Comparison of ENCODE assay signal across 15 mouse cellular contexts in the genomic region with DNA sequence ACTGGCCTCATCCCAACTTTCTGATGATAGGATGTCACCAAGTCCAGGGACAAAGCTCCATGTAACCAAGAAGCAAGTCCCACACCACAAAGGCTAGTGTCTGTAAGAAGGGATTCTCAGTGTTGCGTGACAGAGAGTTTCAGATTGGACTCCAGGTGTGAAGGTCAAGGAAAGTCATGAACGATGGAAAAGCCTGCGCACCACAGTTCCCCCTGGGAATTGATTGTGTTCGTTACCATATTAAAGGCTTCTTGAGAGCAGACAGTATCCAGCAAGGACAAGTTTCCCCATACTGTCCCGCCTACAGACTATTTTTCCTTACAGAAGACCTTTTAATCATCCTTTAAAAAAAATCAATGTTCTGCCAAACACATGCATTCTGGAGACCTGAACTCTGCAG.
"Had no signal": no experiment of that assay in that cellular context is flagged by ENCODE, and none has a peak within 500 bp of the region (broad histone marks: within the 10 kb centered on the region; RNA-seq: fewer than 3 reads in every experiment).

No protein-coding gene starts in this region.

- ATAC-seq: midbrain, embryonic 13.5 days had no signal

- H3K4me3 ChIP-seq: midbrain, embryonic 13.5 days; myocyte; neural tube, embryonic 13.5 days; neural tube, embryonic 15.5 days; stomach, embryonic 15.5 days had no signal

- H3K36me3 ChIP-seq: midbrain, embryonic 13.5 days; neural tube, embryonic 13.5 days; neural tube, embryonic 15.5 days; stomach, embryonic 15.5 days had no signal

- H3K4me2 ChIP-seq: lung, embryonic 14.5 days; midbrain, embryonic 11.5 days; midbrain, embryonic 13.5 days; neural tube, embryonic 13.5 days; neural tube, embryonic 15.5 days; stomach, embryonic 15.5 days had no signal

- H3K4me1 ChIP-seq: neural tube, embryonic 15.5 days; stomach, embryonic 15.5 days had no signal

- H3K27ac ChIP-seq: midbrain, embryonic 13.5 days; neural tube, embryonic 13.5 days; neural tube, embryonic 15.5 days; stomach, embryonic 15.5 days; stomach, postnatal 0 days had no signal

- H3K9ac ChIP-seq: lung, embryonic 14.5 days; midbrain, embryonic 13.5 days; neural tube, embryonic 13.5 days; neural tube, embryonic 15.5 days; stomach, embryonic 15.5 days had no signal

- H3K9me3 ChIP-seq: midbrain, embryonic 13.5 days; neural tube, embryonic 13.5 days; neural tube, embryonic 15.5 days; stomach, embryonic 15.5 days had no signal

- H3K27me3 ChIP-seq: midbrain, embryonic 13.5 days; neural tube, embryonic 13.5 days; neural tube, embryonic 15.5 days; stomach, embryonic 15.5 days had no signal

- DNase-seq: lung, adult 18-20 months; lung, embryonic 14.5 days; lung, postnatal 10 days; lung, postnatal 4 days; right cerebral cortex, postnatal 14 days; thymus, adult 2 months; thymus, postnatal 25 days; thymus, postnatal 4 days had no signal
